Mouse (Mus musculus): ENCODE data around the gene Arl15.

The Arl15 gene

GRCm38 (mm10) chr13:114162753-114163152, 368.4 kb downstream of the Arl15 start:
- DNase-seq: no peak

GRCm38 (mm10) chr13:114165616-114166015, 371.3 kb downstream of the Arl15 start:
- no peak for DNase-seq

DNA sequence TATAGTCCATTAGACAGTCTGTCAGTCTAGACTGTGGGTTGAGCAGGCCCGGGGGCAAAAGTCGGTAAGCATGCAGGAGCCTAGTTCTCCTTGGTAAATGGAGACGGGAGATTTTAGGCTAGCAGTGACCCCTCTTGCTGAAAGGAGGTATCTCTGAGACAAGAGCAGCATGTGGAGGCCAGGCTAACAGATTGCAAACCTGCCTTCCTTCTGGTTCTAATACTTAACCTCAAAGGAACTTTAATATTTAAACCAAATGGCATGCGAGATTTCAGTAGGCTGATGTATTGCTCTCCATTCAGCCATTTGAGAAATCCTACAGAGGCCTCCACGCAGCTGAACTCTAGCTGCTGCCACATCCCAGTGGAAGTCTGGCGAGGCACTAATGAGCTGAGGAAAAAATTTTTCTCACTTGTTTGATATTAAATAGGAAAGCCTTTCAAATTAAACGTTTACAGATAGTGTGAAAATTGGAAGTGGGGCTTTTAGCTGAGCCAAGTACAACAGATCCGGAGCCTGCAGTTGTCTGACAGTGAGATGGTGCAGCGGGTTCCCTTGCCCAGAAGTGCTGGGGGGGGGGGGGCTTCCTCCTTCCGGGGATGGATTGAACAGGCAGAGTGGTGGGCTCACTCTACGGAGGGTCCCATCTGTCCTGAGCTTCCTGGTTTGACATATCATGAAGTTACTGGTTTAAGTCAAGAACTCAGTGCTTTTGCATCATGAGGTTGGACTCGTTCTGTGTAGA, 372.3 kb downstream of the Arl15 start:
- peak; percentile 7 for DNase-seq

DNA sequence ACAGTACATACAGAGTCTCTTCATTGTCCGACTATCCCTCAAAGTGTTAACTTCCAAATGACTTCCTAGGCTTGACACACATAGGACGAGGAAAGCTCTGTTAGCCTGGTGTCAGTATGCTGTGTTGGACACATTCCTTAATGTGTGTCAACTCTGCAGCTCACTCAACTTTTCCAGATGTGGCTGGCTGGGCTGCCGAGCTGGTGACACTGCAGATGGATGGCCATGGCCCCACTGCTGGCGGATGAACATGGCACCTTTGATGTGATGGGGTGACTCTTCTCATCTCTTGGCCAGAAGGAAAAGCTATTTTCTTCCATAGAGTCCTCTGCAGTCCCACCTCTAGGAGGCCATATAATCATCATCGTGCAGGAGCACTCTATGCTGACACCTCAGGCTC, 375.8 kb downstream of the Arl15 start:
- DNase-seq: peak; percentile 16

- DNase-seq: no peak
Measured at GRCm38 (mm10) chr13:114171465-114171864, 377.2 kb downstream of the Arl15 start.

DNA sequence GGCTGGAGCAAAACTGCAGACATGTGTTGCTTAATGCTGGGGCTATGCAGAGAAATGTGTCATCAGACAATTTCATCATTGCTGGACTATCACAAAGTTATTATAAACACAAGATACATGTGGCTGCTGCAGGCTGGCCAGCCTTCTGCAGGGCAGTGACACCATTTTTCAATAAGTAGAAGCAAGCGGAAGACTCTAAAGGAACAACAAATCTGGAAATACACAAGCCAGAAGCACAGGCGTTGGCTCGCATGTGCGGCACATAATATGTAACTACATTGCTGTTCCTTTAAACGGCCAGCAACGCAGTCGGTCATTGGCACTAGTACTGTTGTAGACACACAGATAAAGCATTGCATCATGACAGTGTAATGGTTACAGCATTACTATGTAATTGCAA, 393.8 kb downstream of the Arl15 start:
- DNase-seq: no peak

DNA sequence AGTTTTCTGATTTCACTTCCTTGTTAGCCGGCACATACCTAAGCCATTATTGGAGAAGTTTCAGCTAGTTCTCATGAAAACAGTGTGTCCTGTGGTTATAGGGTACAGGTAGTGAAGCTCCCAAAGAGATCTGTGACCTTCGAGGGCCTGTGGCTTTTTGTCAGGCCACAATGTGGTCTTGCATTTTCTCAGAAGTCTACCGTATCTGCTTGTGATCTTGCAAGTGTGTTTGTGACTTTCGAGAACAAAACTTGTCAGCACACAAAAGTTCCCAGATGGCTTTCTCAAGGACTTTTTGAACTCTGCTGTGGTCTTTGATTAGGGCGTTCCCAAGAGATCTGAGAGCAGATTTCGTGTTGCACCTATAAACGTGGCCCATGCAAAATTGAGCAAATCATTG, 394.5 kb downstream of the Arl15 start:
- no peak for DNase-seq

GRCm38 (mm10) chr13:114189441-114189840, 395.1 kb downstream of the Arl15 start:
- no peak for DNase-seq

DNA sequence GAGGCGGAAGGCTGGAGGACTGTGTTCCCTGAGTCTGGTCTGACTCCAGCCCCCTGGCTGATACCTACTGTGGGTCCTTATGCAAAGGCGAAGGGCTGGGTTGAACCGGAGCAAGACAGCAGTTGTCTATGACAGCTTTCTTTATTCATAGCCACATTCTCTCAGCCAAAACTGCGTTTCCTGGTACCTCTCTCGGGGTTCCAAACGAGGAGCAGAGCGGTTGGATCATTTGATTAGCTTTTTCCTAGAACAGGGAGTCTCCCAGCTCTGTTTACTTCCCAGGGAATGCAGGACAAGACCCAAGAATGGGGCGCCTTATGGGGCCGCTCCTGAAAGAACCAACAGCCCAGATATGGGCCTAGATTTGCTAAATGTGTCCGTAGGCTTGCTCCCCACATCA, 396.6 kb downstream of the Arl15 start:
- peak; percentile 10 for DNase-seq

GRCm38 (mm10) chr13:114198252-114198799, 404.0 kb downstream of the Arl15 start:
- no peak for DNase-seq

GRCm38 (mm10) chr13:114199746-114200145, 405.4 kb downstream of the Arl15 start:
- DNase-seq: no peak

- no peak for DNase-seq
Measured at GRCm38 (mm10) chr13:114200545-114200944, 406.2 kb downstream of the Arl15 start.

- no peak for DNase-seq
Measured at GRCm38 (mm10) chr13:114202806-114203570, 408.7 kb downstream of the Arl15 start.
